Mouse (Mus musculus): ENCODE results near the gene Pknox2.

Pknox2 gene

DNA sequence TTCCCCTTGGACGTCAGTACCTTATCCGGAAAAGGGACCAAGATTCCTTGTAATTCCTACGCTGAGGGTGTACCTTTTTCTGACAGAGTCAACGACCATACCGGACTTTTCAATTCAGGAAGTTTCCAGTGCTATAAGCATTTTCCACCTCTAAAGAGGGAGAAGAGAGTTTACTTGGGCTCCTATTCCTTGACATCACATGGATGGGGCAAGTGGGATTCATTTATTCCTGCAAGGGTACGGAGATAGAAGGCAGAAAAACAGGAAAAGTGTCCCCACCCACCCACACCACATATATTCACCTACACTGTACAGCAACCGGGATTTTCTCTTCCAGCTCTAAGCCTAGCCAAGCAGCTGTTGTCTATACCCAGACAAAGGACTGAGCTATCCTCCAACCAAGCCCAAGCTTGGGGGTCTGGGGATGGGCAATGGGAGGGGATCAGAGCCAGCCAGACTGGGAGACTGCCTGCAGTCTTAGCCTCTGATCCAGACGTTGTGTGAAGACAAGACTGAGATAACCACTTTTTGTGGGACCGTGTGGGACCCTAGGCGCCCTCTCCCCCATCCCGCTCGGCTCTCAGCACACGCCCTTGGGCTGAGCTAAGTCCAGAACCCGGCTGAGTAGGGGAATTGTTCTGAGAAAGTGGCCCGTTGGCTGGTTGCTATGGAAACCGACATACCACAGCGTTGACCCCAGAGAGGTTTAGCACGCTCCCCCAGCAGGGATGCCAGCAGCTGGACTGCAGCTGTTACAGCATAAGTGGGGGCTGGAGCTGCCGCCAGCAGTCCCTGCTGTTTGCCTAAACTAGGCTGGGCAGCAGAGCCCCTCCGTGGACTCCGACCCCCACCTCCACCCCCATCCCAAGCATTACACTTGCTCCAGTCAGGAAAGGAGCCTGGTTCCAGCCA is 93.3 kb downstream of the Pknox2 start:
- DNase-seq (ENCODE audit: inconsistent age in 2 of 2, low spot score in 1 of 2), result peak; percentile 15 to 46

DNA sequence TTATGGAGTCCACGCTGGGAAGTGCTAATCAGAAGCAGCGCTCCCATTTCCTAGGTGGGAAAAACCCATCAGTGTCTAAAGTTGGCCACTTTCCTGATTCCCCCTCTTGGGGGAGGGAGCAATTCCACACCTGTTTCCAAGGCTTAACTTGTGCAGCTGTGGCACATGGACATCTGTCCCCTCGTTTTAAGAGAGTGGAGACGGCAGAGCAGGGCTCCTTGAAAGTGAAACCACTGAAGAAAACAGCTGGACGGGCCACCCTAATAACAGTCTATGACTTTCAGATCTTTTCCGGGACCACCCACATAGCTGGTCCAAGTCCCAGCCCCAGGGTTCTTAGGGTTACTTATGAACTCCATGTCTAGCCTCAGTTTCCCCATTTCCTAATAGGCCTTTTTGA is 94.2 kb downstream of the Pknox2 start:
- no peak for DNase-seq (ENCODE audit: inconsistent age in 2 of 2, low spot score in 1 of 2)

DNA sequence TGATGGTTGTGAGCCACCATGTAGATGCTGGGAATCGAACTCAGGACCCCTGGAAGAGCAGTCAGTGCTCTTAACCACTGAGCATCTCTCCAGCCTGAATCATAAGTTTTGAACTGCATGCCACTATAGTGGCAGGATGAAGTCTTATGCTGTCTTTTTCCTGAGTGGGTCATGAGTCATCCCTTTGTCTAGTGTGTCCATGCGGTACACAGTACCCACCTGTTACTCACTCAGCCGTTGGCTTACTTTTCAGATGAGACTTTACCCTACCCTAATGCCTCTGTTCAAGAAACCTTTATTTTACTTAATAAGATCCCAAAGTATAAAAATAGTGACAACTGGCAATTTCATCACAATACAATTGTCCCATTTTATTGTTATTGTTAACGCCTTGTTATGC is 95.5 kb downstream of the Pknox2 start:
- DNase-seq (ENCODE audit: inconsistent age in 2 of 2, low spot score in 1 of 2), result no peak

DNA sequence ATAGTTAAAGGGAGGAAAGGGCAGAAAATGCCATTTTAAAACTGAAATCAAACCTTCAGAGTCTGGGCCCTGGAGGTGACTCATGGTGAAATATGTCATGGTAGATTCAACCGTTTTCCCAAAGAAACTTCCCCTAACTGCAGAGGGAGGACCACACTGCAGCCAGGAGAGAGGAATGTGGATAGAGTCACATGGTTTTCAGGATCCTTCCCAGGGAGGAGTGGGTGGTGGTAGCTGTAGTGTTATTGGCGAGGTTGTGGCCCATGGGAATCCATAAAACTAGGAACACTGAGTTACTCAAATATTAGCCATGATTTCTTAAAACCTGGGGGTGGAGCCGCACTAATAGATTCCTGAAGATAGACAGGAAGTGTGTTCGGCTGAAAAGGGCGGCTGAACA is 99.7 kb downstream of the Pknox2 start:
- peak in 1 of 2 experiments; percentile 46 for DNase-seq (ENCODE audit: inconsistent age in 2 of 2, low spot score in 1 of 2)

DNA sequence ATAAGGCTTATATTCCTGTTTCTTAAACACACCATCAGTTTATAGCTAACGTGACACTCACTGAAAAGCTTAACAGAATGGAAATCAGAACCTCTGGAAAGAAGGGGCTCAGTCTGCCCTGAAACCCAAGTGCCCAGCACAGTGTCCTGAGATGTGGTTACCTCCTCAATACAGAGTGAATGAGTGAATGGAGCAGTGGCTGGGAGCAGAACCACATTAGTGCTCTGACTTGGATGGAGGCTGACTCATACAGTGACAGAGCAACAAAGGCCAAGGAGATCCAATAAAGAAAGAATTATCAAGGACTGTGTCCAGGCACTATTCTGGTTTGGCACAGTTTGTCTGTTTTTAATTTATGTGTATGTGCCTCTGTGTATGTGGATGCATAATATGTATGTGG is 101.3 kb downstream of the Pknox2 start:
- DNase-seq (ENCODE audit: inconsistent age in 2 of 2, low spot score in 1 of 2), result peak; percentile 48 to 76

DNA sequence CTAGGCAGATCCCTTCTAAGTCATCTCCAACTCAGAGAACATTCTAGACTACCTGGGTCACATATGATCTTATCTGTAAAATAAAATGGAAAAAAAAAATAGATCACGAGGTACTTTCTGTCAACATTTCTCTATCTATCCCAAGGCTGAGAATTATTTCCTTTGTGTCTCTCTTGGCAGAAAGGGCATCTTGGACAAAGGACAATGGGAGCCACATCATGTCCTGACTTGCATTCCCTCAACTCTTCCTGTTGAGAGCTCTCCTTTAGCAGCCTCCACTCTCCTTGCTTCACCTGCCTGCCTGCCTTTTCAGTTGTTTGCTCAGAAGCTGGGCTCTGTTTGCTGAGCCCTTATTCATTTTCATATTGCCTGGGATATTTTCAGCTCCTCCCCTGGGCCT is 103.0 kb downstream of the Pknox2 start:
- DNase-seq (ENCODE audit: inconsistent age in 2 of 2, low spot score in 1 of 2), result no peak

DNA sequence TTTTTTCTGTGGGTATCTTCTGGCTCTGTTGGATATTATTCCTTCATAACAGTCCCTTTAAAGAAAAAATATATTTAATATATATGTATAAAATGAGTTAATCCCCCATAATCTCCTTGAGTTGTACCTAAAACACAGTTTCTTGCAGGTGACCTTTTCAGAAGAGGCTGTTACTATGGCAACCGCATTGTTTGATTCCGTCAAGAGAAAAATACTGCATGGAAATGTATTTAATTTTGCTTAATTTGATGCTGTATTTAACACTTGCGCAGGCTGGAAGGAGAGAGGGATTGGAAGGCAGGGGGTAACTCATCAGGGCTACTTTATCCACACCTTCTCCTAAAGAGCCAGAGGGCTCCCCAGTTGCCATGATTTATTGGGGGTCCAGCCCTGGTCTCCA is 108.3 kb downstream of the Pknox2 start:
- no peak for DNase-seq (ENCODE audit: inconsistent age in 2 of 2, low spot score in 1 of 2)

DNA sequence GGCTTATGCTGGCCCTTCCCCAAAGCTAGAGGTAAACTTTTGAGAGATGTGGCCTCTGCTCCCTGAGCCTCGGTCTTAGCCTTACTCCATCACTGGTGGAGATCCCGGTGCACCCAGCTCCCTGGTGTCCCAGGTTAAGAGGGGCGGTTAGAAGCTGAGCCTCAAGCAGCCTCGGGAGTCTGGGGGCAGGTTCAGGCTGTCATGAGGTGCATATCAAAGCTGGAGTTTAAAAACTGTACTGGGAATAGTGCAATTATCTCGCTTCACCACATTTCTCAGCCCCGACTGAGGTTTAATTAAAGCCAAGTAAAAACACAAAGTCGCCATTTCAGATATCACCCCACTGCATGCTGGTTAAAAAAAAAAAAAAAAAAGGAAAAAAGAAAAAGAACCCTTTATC is 108.8 kb downstream of the Pknox2 start:
- DNase-seq (ENCODE audit: inconsistent age in 2 of 2, low spot score in 1 of 2), result no peak

DNA sequence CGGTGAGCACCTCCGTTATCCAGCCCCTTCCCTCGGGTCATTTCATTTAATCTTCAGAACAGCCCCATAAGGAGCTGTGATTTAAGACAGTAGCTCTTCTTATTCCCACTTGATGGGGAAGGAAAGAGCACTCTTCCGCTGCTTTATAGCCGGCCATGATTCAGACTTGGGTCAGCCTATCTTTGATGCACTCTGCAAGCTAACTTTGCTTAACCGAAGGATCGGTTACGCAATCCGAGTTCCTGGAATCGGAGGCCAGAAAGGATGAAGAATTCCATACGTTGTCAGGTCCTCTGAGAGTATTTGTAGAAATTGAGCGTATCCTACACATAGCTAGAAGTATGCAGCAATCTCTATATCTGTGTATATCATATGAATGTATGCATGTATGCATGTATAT is 109.8 kb downstream of the Pknox2 start:
- no peak for DNase-seq (ENCODE audit: inconsistent age in 2 of 2, low spot score in 1 of 2)

DNA sequence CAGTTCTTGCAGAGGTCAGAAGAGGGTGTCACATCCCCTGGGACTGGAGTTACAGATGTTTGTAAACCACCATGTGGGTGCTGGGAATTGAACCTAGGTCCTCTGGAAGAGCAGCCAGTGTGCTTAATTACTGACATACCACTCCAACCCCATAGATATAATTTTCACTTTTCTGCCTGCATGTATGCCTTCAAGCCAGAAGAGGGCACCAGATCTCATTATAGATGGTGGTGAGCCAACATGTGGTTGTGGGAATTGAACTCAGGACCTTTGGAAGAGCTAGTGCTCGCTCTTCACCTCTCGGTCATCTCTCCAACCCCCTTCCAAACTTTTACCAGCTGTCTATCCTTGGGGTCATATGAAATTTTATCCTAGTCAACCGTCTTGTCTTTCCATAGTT is 112.0 kb downstream of the Pknox2 start:
- DNase-seq (ENCODE audit: inconsistent age in 2 of 2, low spot score in 1 of 2), result no peak

DNA sequence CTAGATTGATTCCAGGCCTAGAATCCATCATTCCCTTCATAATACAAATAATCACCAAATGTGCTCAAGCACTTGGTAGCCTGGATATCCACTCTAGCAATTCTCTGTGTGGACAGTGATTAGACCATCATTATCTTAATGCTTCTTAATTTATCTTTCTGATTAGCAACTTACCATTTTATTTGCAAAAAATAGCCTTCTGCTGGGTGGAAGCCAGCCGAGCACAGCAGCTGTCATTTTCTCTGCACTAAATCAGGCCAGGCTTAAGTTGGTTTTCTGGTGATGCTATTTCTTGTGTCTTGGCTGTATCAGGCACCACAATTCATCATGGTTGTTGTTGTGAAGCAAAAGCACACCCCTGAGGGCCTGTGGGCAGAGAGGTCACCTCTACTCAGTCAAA is 112.9 kb downstream of the Pknox2 start:
- no peak for DNase-seq (ENCODE audit: inconsistent age in 2 of 2, low spot score in 1 of 2)

DNA sequence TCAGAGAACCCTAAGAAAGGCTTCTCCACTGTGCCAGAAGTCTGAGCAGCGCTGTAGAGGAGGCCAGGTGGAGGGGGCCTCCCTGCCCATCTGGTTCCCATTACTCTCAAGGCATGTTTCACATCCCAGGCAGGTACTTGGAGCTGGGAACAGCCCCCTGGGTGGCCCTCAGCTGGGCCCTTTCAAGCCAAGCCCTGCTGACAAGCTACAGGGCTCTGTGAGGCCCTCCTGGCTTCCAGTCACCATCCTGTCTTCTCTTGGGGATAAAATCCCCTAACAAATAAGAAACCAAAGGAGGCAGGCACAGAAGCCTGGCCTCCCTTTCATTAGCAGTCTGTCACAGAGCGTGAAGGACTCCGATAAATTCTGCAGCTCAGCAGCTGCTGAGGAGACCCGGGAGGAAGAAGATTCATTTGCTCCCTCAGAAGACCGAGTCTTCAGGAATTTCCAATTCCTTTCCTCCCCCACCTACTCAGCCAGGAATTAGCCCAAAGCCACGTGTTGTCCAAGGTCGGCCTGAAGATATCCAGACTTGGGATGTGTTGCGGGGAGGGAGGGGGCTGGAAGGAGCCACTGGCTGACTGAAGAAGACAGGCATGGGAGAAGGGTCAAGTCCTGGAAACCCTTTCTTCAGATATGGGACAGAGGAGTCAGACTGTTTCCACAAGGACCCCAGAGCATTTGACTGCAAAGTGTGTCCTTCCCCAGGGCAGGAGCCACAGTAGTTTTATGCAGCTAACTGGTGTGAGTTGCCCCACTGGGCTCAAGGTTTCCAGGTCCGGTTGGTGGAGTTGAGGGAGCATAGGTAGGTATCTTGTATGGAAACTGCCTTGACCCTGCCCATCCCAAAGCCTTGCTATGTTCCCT is 116.6 kb downstream of the Pknox2 start:
- no peak for DNase-seq (ENCODE audit: inconsistent age in 2 of 2, low spot score in 1 of 2)

DNA sequence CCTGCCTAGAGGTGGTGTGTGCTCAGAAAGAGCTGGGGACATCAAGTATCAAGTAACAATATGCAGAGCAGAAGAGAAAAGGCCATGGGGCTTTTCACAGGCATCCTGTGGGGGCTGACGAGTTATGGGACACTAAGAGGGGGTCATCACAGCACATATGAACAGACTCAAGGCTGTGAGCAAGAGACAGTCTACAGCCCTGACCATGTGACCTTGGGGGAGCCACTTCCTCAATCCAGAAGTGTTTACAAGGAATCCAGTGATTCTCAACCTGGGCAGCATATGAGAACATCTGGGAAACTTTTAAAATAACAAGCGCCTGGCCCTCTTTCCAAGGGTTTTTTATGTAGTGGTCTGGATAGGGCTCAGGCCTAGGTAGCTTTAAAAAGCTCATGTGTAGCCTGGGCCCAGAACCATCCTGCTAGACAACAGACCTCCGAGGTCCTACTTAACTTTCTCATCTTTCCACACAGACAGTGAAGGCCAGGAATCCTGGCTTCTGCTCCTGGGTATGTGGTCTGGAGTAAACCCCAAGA is 117.3 kb downstream of the Pknox2 start:
- DNase-seq (ENCODE audit: inconsistent age in 2 of 2, low spot score in 1 of 2), result no peak

DNA sequence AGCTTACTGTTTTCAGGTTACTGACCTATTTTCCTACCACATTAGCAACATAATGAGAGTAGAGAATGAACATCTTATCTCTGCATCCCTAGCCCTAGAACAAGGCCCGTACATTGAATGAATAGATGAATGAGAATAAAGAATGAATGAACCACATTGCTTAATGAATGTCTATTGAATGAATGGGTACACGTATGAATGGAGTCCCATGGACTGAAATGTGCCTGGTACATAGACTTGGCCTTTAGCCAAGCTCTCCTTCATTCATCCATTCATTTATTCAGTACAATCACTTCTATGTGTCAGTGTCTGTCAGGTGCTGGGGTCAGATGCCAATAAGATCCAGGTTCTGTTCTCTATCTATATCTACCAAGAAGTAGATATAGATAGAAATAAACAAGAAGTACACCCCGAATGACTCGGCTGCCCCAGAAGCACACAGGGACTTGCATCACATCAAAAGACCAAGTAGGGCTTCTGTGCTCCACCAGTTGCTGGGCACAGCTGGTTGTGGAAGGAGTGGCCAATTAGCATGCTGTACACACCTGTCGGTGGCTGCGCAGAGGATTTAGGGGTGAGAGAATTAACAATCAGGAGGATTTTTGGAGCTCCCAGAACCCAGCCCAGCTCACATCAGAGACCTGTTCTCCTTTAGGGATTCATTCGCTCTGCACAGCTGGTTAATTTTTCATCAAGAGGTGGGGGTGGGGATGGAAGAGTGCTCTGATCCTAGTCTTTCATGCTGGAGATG is 119.2 kb downstream of the Pknox2 start:
- no peak for DNase-seq (ENCODE audit: inconsistent age in 2 of 2, low spot score in 1 of 2)

DNA sequence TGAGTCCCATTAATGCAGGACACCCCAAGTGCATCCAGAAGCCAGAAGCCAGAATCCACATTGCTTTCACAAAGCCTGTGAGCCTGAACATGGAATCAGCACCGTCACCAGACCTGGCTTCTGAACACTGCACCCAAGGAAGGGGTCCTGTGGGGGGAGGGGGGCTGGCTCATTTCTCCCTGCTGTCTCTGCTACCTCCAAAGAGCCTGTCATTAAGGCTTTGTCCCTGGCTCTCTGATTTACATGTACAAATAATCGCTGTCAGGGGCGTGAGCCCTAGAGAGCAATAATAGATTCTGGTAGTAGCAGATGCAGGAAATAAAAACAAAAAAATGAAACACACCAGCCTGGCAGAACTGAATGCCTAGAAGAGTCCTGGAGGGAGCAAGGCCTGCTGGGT is 121.3 kb downstream of the Pknox2 start:
- DNase-seq (ENCODE audit: inconsistent age in 2 of 2, low spot score in 1 of 2), result no peak

DNA sequence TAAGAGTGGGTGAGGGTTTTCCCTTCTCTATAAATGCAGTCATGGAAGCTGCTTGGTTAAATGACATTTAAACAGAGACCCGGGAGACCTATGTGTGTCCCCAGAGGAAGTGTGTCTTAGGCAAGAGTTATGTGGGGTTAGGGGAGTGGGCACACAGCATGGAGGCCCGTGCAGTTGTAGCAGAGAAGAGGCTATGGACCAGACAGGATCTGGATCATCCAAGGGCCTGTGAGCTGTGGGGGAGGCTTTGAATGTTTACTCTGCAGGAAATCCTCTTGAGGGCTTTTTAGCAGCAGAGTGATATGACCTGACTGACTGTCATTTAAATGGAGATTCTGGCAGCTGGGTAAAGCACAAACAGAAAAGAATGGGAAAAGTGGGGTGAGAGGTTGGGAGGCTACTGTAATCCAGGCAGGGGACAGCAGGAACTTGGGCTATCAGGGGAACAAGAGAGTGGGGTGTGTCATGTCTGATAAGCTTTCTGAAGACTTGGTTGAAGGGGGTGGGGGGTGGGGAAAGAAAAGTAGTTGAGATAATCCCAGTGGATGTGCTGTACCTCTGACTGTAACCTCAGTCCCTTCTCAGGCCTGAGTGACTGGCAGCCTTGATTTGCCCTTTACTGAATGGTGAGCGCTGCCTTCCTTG is 125.5 kb downstream of the Pknox2 start:
- no peak for DNase-seq (ENCODE audit: inconsistent age in 2 of 2, low spot score in 1 of 2)

DNA sequence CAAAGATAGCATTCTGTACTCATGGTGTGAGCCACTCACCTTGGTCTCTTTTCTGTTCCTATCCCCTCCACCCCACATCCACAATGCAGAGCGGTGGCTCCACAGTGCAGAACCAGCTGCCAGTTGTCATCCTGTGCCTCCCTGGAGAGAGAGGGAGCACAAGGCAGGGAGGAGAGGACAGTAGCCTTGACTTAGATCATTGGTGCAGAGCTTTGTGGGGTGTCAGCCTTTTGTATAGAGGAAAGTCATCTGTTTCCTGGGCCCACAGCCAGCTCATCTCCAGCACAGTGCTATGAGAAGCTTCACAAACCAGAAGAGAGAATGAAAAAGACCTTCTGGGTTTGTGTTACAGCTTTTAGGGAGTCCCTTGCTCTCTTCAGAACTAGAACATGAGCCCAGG is 129.1 kb downstream of the Pknox2 start:
- no peak for DNase-seq (ENCODE audit: inconsistent age in 2 of 2, low spot score in 1 of 2)

DNA sequence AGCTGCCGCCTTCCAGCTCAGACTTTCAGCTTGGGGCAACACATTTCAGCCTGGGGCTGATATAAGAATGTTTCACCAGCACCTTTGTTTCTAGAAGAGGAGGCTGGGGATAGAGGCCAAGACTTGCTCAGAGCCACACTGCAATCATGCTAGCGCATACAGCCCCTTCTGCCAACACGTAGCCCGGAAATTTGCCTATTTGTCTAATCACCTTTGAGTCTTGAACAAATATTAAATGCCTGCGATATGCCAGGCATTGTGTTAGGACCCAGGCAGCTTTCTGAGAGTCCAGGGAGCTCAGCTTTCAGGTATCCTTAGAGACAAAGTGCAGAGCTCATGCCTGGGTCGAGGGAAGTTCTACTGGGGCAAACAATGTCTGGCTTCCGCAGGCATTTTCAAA is 130.0 kb downstream of the Pknox2 start:
- DNase-seq (ENCODE audit: inconsistent age in 2 of 2, low spot score in 1 of 2), result no peak

DNA sequence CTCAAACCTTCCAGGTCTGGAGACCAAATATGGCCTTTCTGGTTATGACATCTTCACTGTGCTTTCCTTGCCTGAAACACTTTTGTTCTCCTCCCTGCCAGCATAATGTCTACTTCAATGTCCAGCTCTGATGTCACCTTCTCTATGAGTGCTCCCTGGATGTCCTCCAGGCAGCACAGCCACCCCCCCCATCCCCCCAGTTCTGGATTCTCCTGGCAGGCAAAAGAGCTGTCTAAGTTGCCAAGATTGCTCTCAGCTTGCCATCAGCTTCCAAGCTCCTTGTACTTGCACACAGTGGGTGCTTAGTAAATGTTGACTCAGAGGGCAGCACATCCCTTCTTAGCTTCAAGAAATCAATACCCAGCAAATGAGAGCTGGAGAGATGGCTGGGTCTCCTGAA is 131.0 kb downstream of the Pknox2 start:
- no peak for DNase-seq (ENCODE audit: inconsistent age in 2 of 2, low spot score in 1 of 2)

DNA sequence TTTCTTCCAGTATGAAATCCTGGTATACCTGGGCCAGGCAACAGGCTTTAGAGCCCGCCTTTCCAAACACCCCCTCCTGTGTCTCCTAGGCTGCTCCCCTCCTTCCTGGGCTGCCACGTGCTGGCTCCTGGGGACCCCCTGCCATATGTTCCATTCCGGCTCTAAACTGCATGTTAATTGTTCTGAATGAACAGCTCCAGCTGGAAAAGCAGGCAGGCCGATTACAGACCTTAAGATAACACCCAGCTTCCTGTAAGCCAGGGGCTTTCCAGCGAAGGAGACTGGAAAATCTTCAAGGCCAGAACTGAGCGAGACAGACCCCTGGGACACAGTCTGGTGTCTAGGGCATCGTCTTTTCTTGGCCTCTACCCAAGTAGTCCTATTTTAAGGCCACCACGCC is 133.6 kb downstream of the Pknox2 start:
- no peak for DNase-seq (ENCODE audit: inconsistent age in 2 of 2, low spot score in 1 of 2)

DNA sequence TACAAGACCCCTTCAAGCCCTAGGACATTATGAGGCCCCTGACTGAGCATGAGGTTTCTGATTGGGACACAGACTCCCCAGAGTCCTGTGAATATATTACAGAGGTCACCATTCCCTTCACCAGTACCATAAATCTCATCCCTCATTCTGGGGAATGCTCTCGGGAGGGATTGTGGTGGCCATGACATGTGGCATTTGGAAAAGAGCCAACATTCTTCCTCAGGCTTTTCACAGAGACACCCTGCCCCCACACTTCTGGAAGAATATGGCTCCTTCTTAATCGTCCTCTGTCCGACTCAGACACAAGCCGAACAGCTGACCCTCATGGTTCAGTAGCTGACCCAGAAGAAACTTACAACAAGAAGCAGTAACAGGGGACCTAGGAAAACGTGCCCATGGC is 139.1 kb downstream of the Pknox2 start:
- DNase-seq (ENCODE audit: inconsistent age in 2 of 2, low spot score in 1 of 2), result no peak
